Mouse (Mus musculus) neural tube, embryonic 12.5 days (tissue): Measurements from ENCODE around the gene Tmem132b. TPM values are rescaled to one million over a fixed set of nuclear protein-coding genes. Genes with fewer than 3 reads are reported as not detected.

Source experiments
- ATAC-seq: fragments of 200-750 bp; cut with Nextera tagmentation; 2 replicates; pipeline ENCODE4 v1.8.0; 2017; ENCODE audit warnings: low read depth, mild to moderate bottlenecking, moderate TSS enrichment, moderate library complexity; ENCODE audit not compliant: low FRiP score
- H3K27ac ChIP-seq: fragments of 300-500 bp; sonication (generic); 2 replicates; pipeline ENCODE4 v1.5.1; 2016
- H3K27me3 ChIP-seq: fragments of 300-500 bp; sonication (generic); replicated peaks from 2 replicates; pipeline ENCODE4 v1.6.1; 2016; ENCODE audit warnings: mild to moderate bottlenecking
- H3K36me3 ChIP-seq: fragments of 300-500 bp; sonication (generic); 2 replicates; pipeline ENCODE4 v1.6.1; 2016; ENCODE audit warnings: mild to moderate bottlenecking
- H3K4me1 ChIP-seq: fragments of 300-500 bp; sonication (generic); 2 replicates; pipeline ENCODE4 v1.6.1; 2016
- H3K4me2 ChIP-seq: fragments of 300-500 bp; sonication (generic); replicated peaks from 2 replicates; pipeline ENCODE4 v1.6.1; 2016; ENCODE audit warnings: mild to moderate bottlenecking
- H3K4me3 ChIP-seq: fragments of 300-500 bp; sonication (generic); 2 replicates; pipeline ENCODE4 v1.5.1; 2016
- H3K9ac ChIP-seq: fragments of 300-500 bp; sonication (generic); 2 replicates; pipeline ENCODE4 v1.6.1; 2016; ENCODE audit warnings: mild to moderate bottlenecking
- H3K9me3 ChIP-seq: fragments of 300-500 bp; sonication (generic); 2 replicates; pipeline ENCODE4 v1.6.1; 2016; ENCODE audit warnings: mild to moderate bottlenecking
- WGBS: fragments of 180-500 bp; shearing (Covaris S2); methylation state at CpG from one replicate; pipeline ENCODE4 v1.1.7; 2016; 5-methylcytosine and 5-hydroxymethylcytosine counted together
- polyA plus RNA-seq: library from polyadenylated mRNA; unstranded; fragments of >200 nt; fragmentation: Nextera tagmentation; extraction: Ambion mirVana; gene quantifications from 2 replicates; pipeline ENCODE4 v1.2.1, GENCODE M21; 2016

Gene Tmem132b
- polyA plus RNA-seq, 1 experiment from 2014 or later, result 3.1 TPM

DNA sequence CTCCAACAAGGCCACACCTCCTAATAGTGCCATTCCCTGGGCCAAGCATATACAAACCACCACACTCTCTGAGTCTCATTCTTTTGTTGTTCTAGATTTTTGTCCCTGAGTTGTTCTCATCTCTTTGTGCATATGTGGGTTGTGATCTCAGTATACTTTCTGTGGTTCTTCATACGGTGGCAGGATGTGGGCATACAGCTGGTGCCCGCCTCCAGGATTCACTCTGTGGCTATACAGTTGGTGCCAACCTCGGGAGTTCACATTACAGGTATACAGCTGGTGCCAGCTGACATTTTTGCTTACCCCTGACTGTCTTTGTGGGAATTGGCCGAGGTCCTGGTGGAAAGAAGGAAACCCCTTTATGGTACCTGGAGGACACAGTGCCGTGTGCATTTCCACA is 53.6 kb downstream of the Tmem132b start:
- ATAC-seq, result no peak
- H3K4me2 ChIP-seq, result no peak overlapping the region
- H3K9me3 ChIP-seq, result no peaks in the 10 kb centered on the region
- no peak overlapping the region for H3K27ac ChIP-seq
- H3K36me3 ChIP-seq, result no peaks in the 10 kb centered on the region
- H3K9ac ChIP-seq, result no peak overlapping the region
- H3K4me3 ChIP-seq, result no peak overlapping the region
- 84% methylated on average over 5 of the region's 5 CpGs for WGBS
- H3K27me3 ChIP-seq, result no peaks in the 10 kb centered on the region
- peaks cover 8% of the 10 kb centered on the region for H3K4me1 ChIP-seq

DNA sequence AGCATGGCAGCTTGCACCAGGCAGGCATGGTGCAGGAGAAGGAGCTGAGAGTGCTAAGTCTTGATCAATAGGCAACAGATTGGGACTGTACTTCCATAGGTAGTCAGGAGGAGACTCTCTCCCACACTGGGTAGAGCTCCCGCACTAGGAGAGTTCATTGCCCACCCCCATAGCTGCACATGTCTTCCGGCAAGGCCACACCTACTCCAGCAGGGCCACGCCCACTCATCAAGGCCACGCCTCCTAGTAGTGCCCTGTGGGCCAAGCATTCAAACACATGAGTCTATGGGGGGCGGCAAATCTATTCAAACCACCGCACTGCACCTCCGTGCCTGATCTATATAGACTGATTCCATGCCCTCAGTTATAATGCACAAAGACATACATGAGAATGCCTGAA is 56.6 kb downstream of the Tmem132b start:
- no peaks in the 10 kb centered on the region for H3K27me3 ChIP-seq
- no peak overlapping the region for H3K9ac ChIP-seq
- H3K4me3 ChIP-seq, result no peak overlapping the region
- peak; percentile 48; the same call in 1 of the 2 replicates for ATAC-seq
- no peaks in the 10 kb centered on the region for H3K9me3 ChIP-seq
- H3K27ac ChIP-seq, result no peak overlapping the region
- WGBS, result 68% methylated on average over 7 of the region's 7 CpGs
- H3K4me2 ChIP-seq, result no peak overlapping the region
- no peaks in the 10 kb centered on the region for H3K36me3 ChIP-seq
- H3K4me1 ChIP-seq, result peaks cover 8% of the 10 kb centered on the region

DNA sequence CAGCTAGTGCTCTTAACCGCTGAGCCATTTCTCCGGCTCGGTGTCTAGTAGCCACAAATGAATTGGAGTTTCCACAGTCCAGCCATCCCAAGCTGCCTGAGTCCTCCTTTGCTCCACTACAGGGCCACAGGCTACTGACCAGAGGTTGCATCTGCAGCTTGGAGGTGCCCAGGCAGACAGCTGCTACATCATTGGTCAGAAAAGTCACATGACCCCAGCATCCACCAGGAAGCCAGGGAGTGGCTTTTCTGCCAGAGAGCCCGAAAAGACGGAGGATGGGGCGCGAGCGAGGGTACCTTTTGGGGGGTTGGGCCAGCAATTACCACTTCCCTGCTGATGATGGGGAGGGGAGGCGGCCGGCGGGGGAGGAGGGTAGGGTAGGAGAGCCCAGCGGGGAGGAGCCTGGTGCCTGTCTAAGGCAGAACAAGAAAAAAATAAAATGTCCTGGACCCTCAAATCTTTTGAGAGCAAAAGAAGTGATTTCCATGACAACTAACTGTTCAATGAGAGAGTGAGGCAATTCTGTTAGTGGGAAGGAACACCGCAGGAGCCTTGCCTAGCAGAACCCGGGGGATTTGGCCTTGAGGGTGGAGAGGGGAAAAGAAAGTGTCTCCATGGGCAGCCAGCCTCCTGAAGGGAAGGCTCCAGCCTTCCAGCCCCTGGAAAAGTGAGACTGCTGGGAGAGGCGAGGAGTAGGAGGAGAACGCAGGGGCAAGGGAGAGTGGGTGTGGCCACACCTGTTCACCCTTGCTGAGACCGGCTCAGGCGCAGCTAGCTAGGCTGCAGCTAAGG is 57.5 kb downstream of the Tmem132b start:
- Histone ChIP-seq H3K36me3 (no peaks in the 10 kb centered on the region), H3K27ac (no peak overlapping the region)
- peak; percentile 77 for ATAC-seq

DNA sequence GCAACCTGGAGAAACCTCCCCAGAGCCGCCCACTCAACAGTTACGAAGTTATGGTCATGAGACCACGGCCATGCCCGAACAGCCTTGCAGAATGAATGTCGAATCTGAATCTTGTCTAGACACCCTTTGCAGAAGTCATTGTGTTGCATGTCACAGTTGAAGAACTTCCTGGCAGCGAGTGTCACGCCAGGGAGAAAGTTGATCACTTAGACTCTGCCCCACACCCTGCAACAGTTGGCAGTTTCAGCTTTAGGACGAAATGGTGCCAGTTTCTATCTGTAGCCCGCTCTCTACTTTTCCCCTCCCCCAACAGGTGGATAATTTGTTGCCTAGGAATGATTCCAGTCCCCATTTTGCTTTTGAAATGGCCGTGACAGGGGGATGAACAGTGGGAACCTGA is 66.5 kb downstream of the Tmem132b start:
- no peak overlapping the region for H3K27ac ChIP-seq
- WGBS, result 86% methylated on average over 10 of the region's 10 CpGs
- H3K9ac ChIP-seq, result no peak overlapping the region
- no peaks in the 10 kb centered on the region for H3K27me3 ChIP-seq
- no peak for ATAC-seq
- no peaks in the 10 kb centered on the region for H3K36me3 ChIP-seq
- no peak overlapping the region for H3K4me3 ChIP-seq
- no peaks in the 10 kb centered on the region for H3K9me3 ChIP-seq
- H3K4me1 ChIP-seq, result no peaks in the 10 kb centered on the region
- H3K4me2 ChIP-seq, result no peak overlapping the region

More for the DNA sequence above, 57.5 kb downstream of the Tmem132b start:
- Histone ChIP-seq H3K9ac (peak overlapping the region; percentile 39), H3K4me1 (peaks cover 6% of the 10 kb centered on the region), H3K4me2 (peak overlapping the region; percentile 67), H3K27me3 (no peaks in the 10 kb centered on the region), H3K9me3 (no peaks in the 10 kb centered on the region), H3K4me3 (peak overlapping the region; percentile 40)
- 4% methylated on average over 18 of the region's 18 CpGs for WGBS

DNA sequence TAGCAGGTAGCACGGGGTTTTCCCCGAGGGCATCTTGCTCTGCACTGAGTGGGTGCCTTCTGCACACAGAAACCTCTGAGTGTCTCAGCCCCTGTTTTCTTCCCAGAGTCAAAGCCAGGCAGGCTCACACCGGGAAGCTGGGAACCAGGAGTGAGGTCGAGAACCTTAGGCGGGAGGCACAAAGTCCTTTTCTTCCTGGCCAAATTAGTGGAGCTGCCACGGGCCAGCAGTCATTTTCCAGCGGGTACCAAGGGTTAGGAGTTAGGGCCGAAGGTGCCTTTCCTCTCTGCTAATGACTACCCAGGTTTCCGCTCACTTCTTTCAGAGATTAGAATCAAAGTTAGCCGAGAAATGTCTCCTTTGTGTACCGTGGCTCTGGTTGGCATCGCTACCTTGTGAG is 75.6 kb downstream of the Tmem132b start:
- Histone ChIP-seq H3K27ac (no peak overlapping the region), H3K4me3 (no peak overlapping the region), H3K4me2 (no peak overlapping the region), H3K4me1 (no peaks in the 10 kb centered on the region), H3K9me3 (no peaks in the 10 kb centered on the region), H3K9ac (no peak overlapping the region), H3K36me3 (no peaks in the 10 kb centered on the region), H3K27me3 (no peaks in the 10 kb centered on the region)
- no peak for ATAC-seq
- WGBS, result 81% methylated on average over 12 of the region's 12 CpGs

DNA sequence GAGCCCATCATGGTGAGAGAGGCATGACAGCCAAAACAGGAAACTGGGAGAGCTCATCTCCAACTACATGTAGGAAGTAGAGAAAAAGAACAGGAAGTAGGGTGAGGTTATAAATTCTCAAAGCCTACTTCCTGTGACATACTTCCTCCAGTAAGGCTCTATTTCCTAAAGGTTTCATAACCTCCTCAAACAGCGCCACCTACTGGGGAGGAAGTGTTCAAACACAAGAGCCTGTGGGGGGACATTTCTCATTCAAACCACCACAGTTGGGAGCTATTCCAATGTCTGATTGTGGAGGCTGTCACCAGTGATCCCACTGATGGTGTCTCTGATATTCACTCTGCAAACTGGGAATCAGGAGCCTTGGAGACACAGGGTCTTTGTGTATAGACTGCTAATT is 78.4 kb downstream of the Tmem132b start:
- H3K4me2 ChIP-seq, result no peak overlapping the region
- ATAC-seq, result no peak
- 74% methylated on average over 1 of the region's 1 CpGs for WGBS

DNA sequence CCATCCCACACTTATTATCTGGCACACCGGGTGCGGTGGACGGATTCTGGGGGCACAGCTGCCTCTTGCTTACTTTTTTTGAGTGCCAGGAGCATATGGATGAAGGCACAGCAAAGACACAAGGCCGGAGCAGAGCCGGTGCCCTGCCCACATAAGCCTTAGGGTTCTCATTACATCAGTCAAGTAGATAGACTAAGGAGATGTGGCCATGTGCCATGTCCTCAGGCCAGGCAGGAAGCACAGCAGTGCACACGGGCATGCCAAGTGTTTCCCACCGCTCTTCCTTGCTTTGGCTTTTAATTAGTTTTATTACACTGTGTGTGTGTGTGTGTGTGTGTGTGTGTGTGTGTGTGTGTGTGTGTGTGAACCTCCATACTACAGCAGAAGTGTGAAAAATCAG is 80.9 kb downstream of the Tmem132b start:
- no peak overlapping the region for H3K4me3 ChIP-seq
- ATAC-seq, result no peak
- WGBS, result 88% methylated on average over 7 of the region's 7 CpGs
- no peaks in the 10 kb centered on the region for H3K27me3 ChIP-seq
- H3K9me3 ChIP-seq, result peaks cover 15% of the 10 kb centered on the region
- H3K4me1 ChIP-seq, result no peaks in the 10 kb centered on the region
- H3K36me3 ChIP-seq, result no peaks in the 10 kb centered on the region
- no peak overlapping the region for H3K27ac ChIP-seq
- no peak overlapping the region for H3K4me2 ChIP-seq
- H3K9ac ChIP-seq, result no peak overlapping the region

More for the DNA sequence above, 78.4 kb downstream of the Tmem132b start:
- H3K9me3 ChIP-seq, result peaks cover 5% of the 10 kb centered on the region; the same call in 1 of the 2 replicates
- H3K4me3 ChIP-seq, result no peak overlapping the region
- no peaks in the 10 kb centered on the region for H3K27me3 ChIP-seq
- no peak overlapping the region for H3K9ac ChIP-seq
- no peaks in the 10 kb centered on the region for H3K4me1 ChIP-seq
- no peaks in the 10 kb centered on the region for H3K36me3 ChIP-seq
- H3K27ac ChIP-seq, result no peak overlapping the region

DNA sequence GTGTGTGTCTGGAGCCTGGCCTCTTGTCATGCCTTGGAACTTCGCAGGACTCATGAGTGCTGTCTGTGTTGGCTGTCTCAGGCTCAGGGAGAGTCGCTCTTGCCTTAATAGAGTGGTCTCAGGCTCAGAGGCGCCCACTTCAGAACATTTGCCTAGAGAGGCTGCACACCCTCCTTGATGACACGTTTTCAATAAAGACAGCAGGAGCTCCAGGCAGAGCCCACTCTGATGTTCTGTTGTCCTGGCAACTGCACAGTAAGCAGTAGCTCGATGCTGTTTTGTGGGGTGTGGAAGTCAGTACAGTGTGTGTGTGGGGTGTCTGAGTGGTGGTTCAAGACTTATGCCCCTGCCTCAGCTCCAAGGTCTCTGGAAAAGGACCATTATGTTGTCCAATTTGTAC is 81.6 kb downstream of the Tmem132b start:
- no peak for ATAC-seq

DNA sequence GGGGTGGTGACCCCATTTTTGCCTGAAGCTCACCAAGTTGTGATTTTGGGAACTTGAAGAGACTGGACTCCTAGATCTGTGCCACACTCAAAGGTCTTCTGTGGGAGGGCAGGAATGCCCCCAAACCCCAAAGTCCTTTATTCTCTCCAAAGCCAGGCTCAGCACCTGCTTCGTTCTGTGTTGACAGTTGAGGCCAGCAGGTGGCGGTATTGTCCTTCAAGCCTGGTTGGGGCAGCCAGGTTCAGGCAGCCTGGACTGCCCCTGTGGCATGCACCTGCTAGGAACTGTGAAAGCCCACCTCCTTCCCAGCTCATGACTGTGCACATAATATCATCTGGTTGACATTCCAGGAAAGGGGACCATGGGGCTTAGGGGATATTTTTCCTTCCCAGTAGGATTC is 82.8 kb downstream of the Tmem132b start:
- no peak for ATAC-seq
- H3K27ac ChIP-seq, result no peak overlapping the region
- no peaks in the 10 kb centered on the region for H3K36me3 ChIP-seq
- no peak overlapping the region for H3K4me3 ChIP-seq
- no peaks in the 10 kb centered on the region for H3K4me1 ChIP-seq
- no peak overlapping the region for H3K4me2 ChIP-seq
- no peaks in the 10 kb centered on the region for H3K27me3 ChIP-seq
- H3K9ac ChIP-seq, result no peak overlapping the region
- peaks cover 15% of the 10 kb centered on the region for H3K9me3 ChIP-seq
- 56% methylated on average over 2 of the region's 2 CpGs for WGBS

More for the DNA sequence above, 81.6 kb downstream of the Tmem132b start:
- H3K4me3 ChIP-seq, result no peak overlapping the region
- no peaks in the 10 kb centered on the region for H3K27me3 ChIP-seq
- H3K4me1 ChIP-seq, result no peaks in the 10 kb centered on the region
- H3K4me2 ChIP-seq, result no peak overlapping the region
- H3K9me3 ChIP-seq, result peaks cover 15% of the 10 kb centered on the region
- 87% methylated on average over 5 of the region's 5 CpGs for WGBS
- no peaks in the 10 kb centered on the region for H3K36me3 ChIP-seq
- no peak overlapping the region for H3K9ac ChIP-seq
- no peak overlapping the region for H3K27ac ChIP-seq

DNA sequence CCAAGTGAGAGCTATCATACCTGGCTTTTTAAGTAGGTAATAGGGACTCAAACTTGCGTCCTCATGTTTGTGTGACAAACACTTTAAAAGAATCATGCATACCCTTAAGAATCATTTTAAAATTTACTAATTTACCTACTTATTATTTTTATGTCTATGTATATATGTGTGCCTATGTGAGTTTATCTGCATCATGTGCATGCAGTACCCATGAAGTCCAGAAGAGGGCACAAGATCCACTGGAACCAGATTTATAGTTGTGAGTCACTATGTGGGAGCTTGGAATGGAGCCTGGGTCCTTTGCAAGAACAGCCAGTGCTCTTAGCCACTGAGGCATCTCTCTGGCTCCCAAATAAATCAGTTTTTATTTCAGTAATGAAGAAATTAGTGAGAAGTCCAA is 85.5 kb downstream of the Tmem132b start:
- no peak for ATAC-seq
- Histone ChIP-seq H3K27me3 (no peaks in the 10 kb centered on the region), H3K36me3 (no peaks in the 10 kb centered on the region), H3K9me3 (peaks cover 15% of the 10 kb centered on the region), H3K27ac (no peak overlapping the region), H3K9ac (no peak overlapping the region), H3K4me2 (no peak overlapping the region), H3K4me1 (no peaks in the 10 kb centered on the region), H3K4me3 (no peak overlapping the region)
- 96% methylated on average over 1 of the region's 1 CpGs for WGBS

DNA sequence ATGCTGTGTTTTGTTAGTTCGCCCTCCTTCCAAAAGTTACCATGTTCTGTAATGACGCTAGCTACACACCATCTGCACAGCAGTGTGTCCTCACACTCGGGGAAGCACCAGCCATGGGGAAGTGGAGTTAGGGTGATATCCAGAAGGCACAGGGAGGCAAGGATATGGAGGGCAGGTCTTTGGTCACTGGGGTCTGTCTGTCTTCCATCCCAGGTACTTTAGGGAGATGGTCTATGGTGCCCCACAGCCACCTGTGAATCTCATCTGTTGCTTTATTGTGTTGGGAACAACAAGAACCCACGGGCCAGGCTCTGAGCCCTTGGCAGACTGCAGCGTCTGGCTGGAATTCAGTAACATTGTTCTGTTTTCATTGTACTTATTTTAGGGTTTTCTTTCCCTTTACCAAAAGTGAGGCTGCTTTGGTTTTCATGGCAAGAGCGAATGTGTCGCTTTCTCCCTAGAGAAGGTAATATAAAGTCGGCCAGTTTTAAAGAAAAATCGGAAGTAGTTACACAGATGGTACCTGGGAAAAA is 96.3 kb downstream of the Tmem132b start:
- no peaks in the 10 kb centered on the region for H3K9me3 ChIP-seq
- ATAC-seq, result no peak
- no peaks in the 10 kb centered on the region for H3K36me3 ChIP-seq
- H3K27ac ChIP-seq, result no peak overlapping the region
- H3K9ac ChIP-seq, result no peak overlapping the region
- H3K27me3 ChIP-seq, result no peaks in the 10 kb centered on the region
- H3K4me3 ChIP-seq, result no peak overlapping the region
- 86% methylated on average over 9 of the region's 9 CpGs for WGBS
- no peak overlapping the region for H3K4me2 ChIP-seq
- H3K4me1 ChIP-seq, result no peaks in the 10 kb centered on the region

DNA sequence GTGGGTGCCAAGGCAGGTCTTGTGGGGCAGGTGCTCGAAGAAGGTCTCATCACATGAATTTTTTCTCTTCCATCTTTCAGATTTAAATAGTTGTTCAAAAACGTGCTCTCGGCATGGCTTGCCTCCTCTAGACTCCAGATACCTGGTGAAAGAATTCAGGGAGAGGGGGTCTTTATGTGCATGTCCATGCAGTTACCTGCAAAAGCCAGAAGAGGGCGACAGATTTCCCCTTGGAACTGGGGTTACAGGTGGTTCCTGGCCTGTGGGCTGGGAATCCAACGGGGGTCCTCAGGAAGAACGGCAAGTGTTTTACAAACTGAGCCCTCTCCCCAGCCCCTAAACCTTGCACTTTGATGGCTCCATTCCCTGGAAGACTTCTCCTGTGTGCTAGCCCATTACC is 103.1 kb downstream of the Tmem132b start:
- WGBS, result 81% methylated on average over 6 of the region's 6 CpGs
- Histone ChIP-seq H3K27ac (no peak overlapping the region), H3K27me3 (no peaks in the 10 kb centered on the region), H3K9me3 (no peaks in the 10 kb centered on the region), H3K4me1 (no peaks in the 10 kb centered on the region), H3K9ac (no peak overlapping the region), H3K36me3 (no peaks in the 10 kb centered on the region), H3K4me3 (no peak overlapping the region), H3K4me2 (no peak overlapping the region)
- ATAC-seq, result no peak

DNA sequence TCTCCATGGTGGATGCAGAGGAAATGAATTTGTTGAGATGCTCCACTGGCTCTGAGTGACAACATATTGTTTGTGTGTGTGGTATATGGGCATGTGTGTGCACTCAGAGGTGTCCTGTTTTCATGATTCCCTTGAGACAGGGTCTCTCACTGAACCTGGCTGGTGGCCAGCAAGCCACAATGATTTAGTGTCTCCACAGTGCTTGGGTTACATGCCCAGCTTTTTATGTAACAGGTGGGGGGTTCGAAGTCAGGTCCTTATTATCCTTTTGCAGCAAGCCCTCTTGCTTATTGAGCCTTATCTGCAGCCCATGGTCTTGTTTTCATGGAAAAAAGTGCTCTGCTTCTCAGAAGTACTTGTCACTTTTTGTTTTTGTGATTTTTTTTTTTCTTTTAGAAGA is 109.4 kb downstream of the Tmem132b start:
- Histone ChIP-seq H3K27me3 (no peaks in the 10 kb centered on the region), H3K4me3 (no peak overlapping the region), H3K4me1 (no peaks in the 10 kb centered on the region), H3K36me3 (no peaks in the 10 kb centered on the region), H3K9me3 (no peaks in the 10 kb centered on the region), H3K4me2 (no peak overlapping the region), H3K27ac (no peak overlapping the region), H3K9ac (no peak overlapping the region)
- WGBS, result 93% methylated on average over 1 of the region's 1 CpGs
- ATAC-seq, result no peak
